Mouse (Mus musculus) erythroblast, embryonic 14.5 days (primary cell): ENCODE measurements at regions not wholly inside any gene's neighbourhood (a gene's known extent, or its start where the extent isn't known, plus 50 kb on each side); places are given as distances from the start of the nearest gene placed in this dataset.

Experiments
- GATA1 ChIP-seq: IDR thresholded peaks from 2 replicates; pipeline ENCODE4 v1.6.1; 2012; ENCODE audit warnings: low read length, inconsistent platforms, mixed read lengths
- TAL1 ChIP-seq: IDR thresholded peaks from 3 replicates; pipeline ENCODE4 v1.6.1; 2012; ENCODE audit warnings: low read length, inconsistent platforms, mixed read lengths

GRCm38 (mm10) chr9:47401511-47401910, 128.5 kb upstream of the Cadm1 start:
- TF ChIP-seq TAL1 (no peak), GATA1 (no peak)
